Mouse (Mus musculus) testis, adult 2 months (tissue): ENCODE measurements around the gene Enah. TPM values are rescaled to one million over a fixed set of nuclear protein-coding genes. Genes with fewer than 3 reads are reported as not detected.

Experiments used
- H3K27ac ChIP-seq: fragments of 200-500 bp; 2 replicates; pipeline ENCODE4 v1.5.1; 2012; ENCODE audit warnings: low read depth, low read length; ENCODE audit not compliant: control insufficient read depth, insufficient read depth
- H3K27me3 ChIP-seq: fragments of 200-500 bp; 2 replicates; pipeline ENCODE4 v1.6.1; 2012; ENCODE audit warnings: mild to moderate bottlenecking, low read length, moderate library complexity; ENCODE audit not compliant: control insufficient read depth, insufficient read depth
- H3K36me3 ChIP-seq: fragments of 200-500 bp; 2 replicates; pipeline ENCODE4 v1.6.1; 2012; ENCODE audit warnings: mild to moderate bottlenecking, low read length; ENCODE audit not compliant: control insufficient read depth, insufficient read depth
- H3K4me1 ChIP-seq: fragments of 200-500 bp; 2 replicates; pipeline ENCODE4 v1.6.1; 2012; ENCODE audit warnings: low read length; ENCODE audit not compliant: control insufficient read depth, insufficient read depth
- H3K4me3 ChIP-seq: fragments of 200-500 bp; 2 replicates; pipeline ENCODE4 v1.5.1; 2012; ENCODE audit warnings: low read depth, mild to moderate bottlenecking, low read length, moderate library complexity, mixed read lengths; ENCODE audit not compliant: control insufficient read depth
- CTCF ChIP-seq: fragments of 200-500 bp; IDR thresholded peaks from 2 replicates; pipeline ENCODE4 v1.5.1; 2012; ENCODE audit warnings: low read depth, mild to moderate bottlenecking, inconsistent platforms, low read length, moderate library complexity; ENCODE audit not compliant: control insufficient read depth, insufficient read depth, insufficient replicate concordance
- POLR2A ChIP-seq: fragments of 200-500 bp; IDR thresholded peaks from 2 replicates; pipeline ENCODE4 v1.6.1; 2012; ENCODE audit warnings: low read depth, mild to moderate bottlenecking, inconsistent platforms, low read length, moderate library complexity; ENCODE audit not compliant: control insufficient read depth
- polyA plus RNA-seq: library from polyadenylated mRNA; depleted of rRNA; stranded (reverse); fragments of >200 nt; gene quantifications from 2 replicates; pipeline ENCODE4 v1.2.3, GENCODE M21; 2012; rRNA removed

The Enah gene
- polyA plus RNA-seq, 1 experiment, result 54.0 TPM

GRCm38 (mm10) chr1:181851521-181852310, 168.1 kb downstream of the Enah start:
- no peak overlapping the region for H3K27ac ChIP-seq
- H3K36me3 ChIP-seq, result no peaks in the 10 kb centered on the region
- peaks cover 8% of the 10 kb centered on the region for H3K4me1 ChIP-seq
- H3K4me3 ChIP-seq, result no peak overlapping the region
- H3K27me3 ChIP-seq, result no peaks in the 10 kb centered on the region; the same call in 1 of the 2 replicates
- TF ChIP-seq CTCF (no peak), POLR2A (no peak)

- H3K27ac ChIP-seq, result no peak overlapping the region
Observed at GRCm38 (mm10) chr1:181850441-181850840, 169.3 kb downstream of the Enah start.

GRCm38 (mm10) chr1:181848210-181848609, 171.6 kb downstream of the Enah start:
- H3K36me3 ChIP-seq, result no peaks in the 10 kb centered on the region
- H3K4me1 ChIP-seq, result peaks cover 3% of the 10 kb centered on the region
- H3K4me3 ChIP-seq, result no peak overlapping the region
- no peaks in the 10 kb centered on the region; the same call in 1 of the 2 replicates for H3K27me3 ChIP-seq
- no peak overlapping the region for H3K27ac ChIP-seq
- TF ChIP-seq POLR2A (no peak), CTCF (no peak)

More at GRCm38 (mm10) chr1:181850441-181850840, 169.3 kb downstream of the Enah start:
- no peak for TF ChIP-seq POLR2A
- no peak for TF ChIP-seq CTCF
- Histone ChIP-seq H3K36me3 (no peaks in the 10 kb centered on the region), H3K27me3 (no peaks in the 10 kb centered on the region; the same call in 1 of the 2 replicates), H3K4me1 (peaks cover 8% of the 10 kb centered on the region), H3K4me3 (no peak overlapping the region)

- no peaks in the 10 kb centered on the region for H3K27me3 ChIP-seq
Observed at GRCm38 (mm10) chr1:181847396-181847795, 172.4 kb downstream of the Enah start.

More at GRCm38 (mm10) chr1:181847396-181847795, 172.4 kb downstream of the Enah start:
- TF ChIP-seq CTCF (no peak), POLR2A (no peak)
- Histone ChIP-seq H3K36me3 (no peaks in the 10 kb centered on the region), H3K27ac (no peak overlapping the region), H3K4me1 (no peaks in the 10 kb centered on the region; the same call in none of the 2 replicates), H3K4me3 (no peak overlapping the region)

Other genes with a start within 250 kb of the Enah start
- 11.2 and 14.2 TPM in 2 replicates for gene Lbr, start 176.9 kb downstream of the Enah start, polyA plus RNA-seq
- gene Srp9, start 104.7 kb upstream of the Enah start, polyA plus RNA-seq, result 96.3 and 98.7 TPM in 2 replicates
- gene Vmn1r1, start 144.5 kb upstream of the Enah start, polyA plus RNA-seq, result not detected in 2 replicates